8 mouse cellular contexts compared by ENCODE assay signal in genomic region chr2:35662001-35662491, GRCm38 (mm10).
A peak's percentile ranks its signal among the peaks of the same experiment; 100 is the strongest.
DNase-seq lines count a peak whose midpoint lies in the region; ATAC-seq and TF ChIP-seq lines count a peak whose summit lies in the region.

No protein-coding gene starts in this region.

- DNase-seq in heart, adult 18-20 months, result no peak
- DNase-seq in adrenal gland, postnatal 25 days, result peak; percentile 49
- peak; percentile 47 for DNase-seq in kidney, postnatal 14 days
- DNase-seq in lung, postnatal 25 days (ENCODE audit: low spot score), result peak; percentile 54
- no peak for DNase-seq in adipocyte (ENCODE audit: low spot score)

- ATAC-seq in heart, embryonic 11.5 days (replicated peaks; ENCODE audit: insufficient number of reproducible peaks, low FRiP score, low TSS enrichment), result 0 out of 2 replicates have a peak, but pooled peaks have one; percentile 16
- no peak for ATAC-seq in heart, embryonic 13.5 days (ENCODE audit: extremely low read depth, insufficient number of reproducible peaks, low FRiP score, low TSS enrichment)

- no peak for TF ChIP-seq POLR2A in small intestine, adult 2 months (IDR thresholded peaks at IDR 0.05; ENCODE audit: low read depth, low read length)

- H3K36me3 ChIP-seq in heart, embryonic 11.5 days (ENCODE audit: control insufficient read depth, insufficient read depth, low read length), result no peaks in the 10 kb centered on the region
- peaks cover 10% of the 10 kb centered on the region; the same call in 1 of the 2 replicates for H3K36me3 ChIP-seq in heart, embryonic 13.5 days
- no peaks in the 10 kb centered on the region for H3K36me3 ChIP-seq in small intestine, adult 2 months (ENCODE audit: control insufficient read depth, insufficient read depth, low read length)

- H3K4me2 ChIP-seq in heart, embryonic 11.5 days, result peak overlapping the region; percentile 89
- H3K4me2 ChIP-seq in heart, embryonic 13.5 days, result peak overlapping the region; percentile 97

- H3K4me3 ChIP-seq in heart, embryonic 11.5 days (ENCODE audit: low read depth, low read length), result peak overlapping the region; percentile 66
- peak overlapping the region; percentile 84 for H3K4me3 ChIP-seq in heart, embryonic 13.5 days
- H3K4me3 ChIP-seq in small intestine, adult 2 months (ENCODE audit: low read depth, low read length), result peak overlapping the region; percentile 86

- 5% methylated on average over 23 of the region's 24 CpGs for WGBS in heart, embryonic 11.5 days (ENCODE audit: insufficient replicate concordance)
- 10% methylated on average over 24 of the region's 24 CpGs for WGBS in heart, embryonic 13.5 days
- WGBS in small intestine, adult 2 months, result 5% methylated on average over 24 of the region's 24 CpGs

- 0 out of 2 replicates have a peak overlapping the region, but pooled peaks have one; percentile 55 for H3K27ac ChIP-seq in heart, embryonic 11.5 days (ENCODE audit: low read depth, low read length)
- H3K27ac ChIP-seq in heart, embryonic 13.5 days (replicated peaks), result peak overlapping the region; percentile 73
- H3K27ac ChIP-seq in small intestine, adult 2 months (ENCODE audit: insufficient read depth, low read depth, low read length), result peak overlapping the region; percentile 64

- no peaks in the 10 kb centered on the region for H3K27me3 ChIP-seq in heart, embryonic 11.5 days (ENCODE audit: control insufficient read depth, insufficient read depth, low read length)
- H3K27me3 ChIP-seq in heart, embryonic 13.5 days (replicated peaks), result no peaks in the 10 kb centered on the region
- H3K27me3 ChIP-seq in small intestine, adult 2 months (ENCODE audit: control insufficient read depth, insufficient read depth, low read length), result no peaks in the 10 kb centered on the region

- H3K9me3 ChIP-seq in heart, embryonic 11.5 days (replicated peaks; ENCODE audit: control insufficient read depth, low read length), result no peaks in the 10 kb centered on the region
- H3K9me3 ChIP-seq in heart, embryonic 13.5 days, result no peaks in the 10 kb centered on the region

- TF ChIP-seq CTCF in small intestine, adult 2 months (IDR thresholded peaks at IDR 0.05; ENCODE audit: extremely low read depth, insufficient read length, insufficient replicate concordance, low read depth, low read length), result no peak

- H3K4me1 ChIP-seq in heart, embryonic 11.5 days (ENCODE audit: control insufficient read depth, insufficient read depth, low read length), result peaks cover 43% of the 10 kb centered on the region
- H3K4me1 ChIP-seq in heart, embryonic 13.5 days, result peaks cover 84% of the 10 kb centered on the region
- H3K4me1 ChIP-seq in small intestine, adult 2 months (ENCODE audit: control insufficient read depth, insufficient read depth, insufficient read length, low read length), result peaks cover 46% of the 10 kb centered on the region

- H3K9ac ChIP-seq in heart, embryonic 11.5 days (ENCODE audit: low read depth, low read length), result peak overlapping the region; percentile 80
- peak overlapping the region; percentile 94 for H3K9ac ChIP-seq in heart, embryonic 13.5 days

Comparison
In these comparisons a context has a peak if more than half of its experiments do, and no peak if none do; other contexts are left out.
1. DNase-seq: peak in adrenal gland, postnatal 25 days (single experiment), kidney, postnatal 14 days (single experiment) and lung, postnatal 25 days (single experiment); none in heart, adult 18-20 months (0 of 2) and adipocyte (single experiment).
2. Peak in every context shown above with its lines, with median percentiles within 50 percentile points of each other: H3K27ac ChIP-seq and H3K4me3 ChIP-seq.